Mouse (Mus musculus) small intestine, adult 2 months (tissue): ENCODE results near the gene Hadh.

Experiments
- CTCF ChIP-seq: fragments of 200-500 bp; IDR thresholded peaks from 2 replicates; pipeline ENCODE4 v1.5.1; 2012; ENCODE audit warnings: low read depth, mild to moderate bottlenecking, control low read depth, inconsistent platforms, low read length, moderate library complexity, mixed read lengths; ENCODE audit not compliant: insufficient replicate concordance, insufficient read length; ENCODE audit errors: extremely low read depth
- POLR2A ChIP-seq: fragments of 200-500 bp; IDR thresholded peaks from 2 replicates; pipeline ENCODE4 v1.6.1; 2012; ENCODE audit warnings: low read depth, mild to moderate bottlenecking, control low read depth, inconsistent platforms, low read length, moderate library complexity

DNA sequence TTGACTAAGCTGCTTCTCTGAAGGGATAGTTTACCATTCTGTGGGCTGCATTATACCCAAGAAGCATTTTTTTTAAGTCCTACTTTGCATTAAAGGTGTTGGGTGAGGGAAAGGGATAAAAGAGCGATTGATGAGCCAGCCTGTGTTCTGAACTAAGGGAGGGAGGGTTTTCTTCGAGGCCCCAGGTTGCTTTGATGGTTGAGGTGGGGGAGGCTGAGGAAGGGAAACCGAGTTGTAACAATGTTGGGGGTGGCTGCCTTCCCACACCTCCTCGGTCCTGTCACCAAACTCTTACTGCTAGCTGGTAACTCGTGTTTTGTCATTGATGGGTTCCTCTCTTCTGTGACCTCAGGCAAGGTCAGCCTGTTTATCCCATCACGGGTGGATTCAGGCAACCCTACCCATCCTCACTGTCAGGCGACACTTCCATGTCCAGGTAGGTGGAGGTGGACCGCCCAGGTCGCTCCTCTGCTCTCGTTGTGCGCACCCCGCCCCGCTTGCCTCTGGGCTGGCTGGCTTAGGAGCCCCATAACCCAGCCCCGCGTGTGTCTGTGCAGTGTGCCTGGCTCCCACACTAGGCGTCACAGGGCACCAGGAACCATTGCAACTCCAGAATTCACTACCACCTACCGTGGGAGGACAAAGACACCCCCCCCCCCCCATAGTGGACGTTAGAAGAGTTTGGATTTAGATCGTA is 81.1 kb downstream of the Hadh start:
- no peak for TF ChIP-seq CTCF
- no peak for TF ChIP-seq POLR2A
